Mouse (Mus musculus): Measurements from ENCODE around the gene Gm7030. TPM values are rescaled to one million over a fixed set of nuclear protein-coding genes. Genes with fewer than 3 reads are reported as not detected.
"Not testable (repeated sequence)": the region's sequence is repeated elsewhere in the genome, so short reads cannot be mapped to it uniquely, and the experiment has no call there.

Gm7030 gene
- polyA plus RNA-seq, 1 experiment from 2014 or later, result not detected

DNA sequence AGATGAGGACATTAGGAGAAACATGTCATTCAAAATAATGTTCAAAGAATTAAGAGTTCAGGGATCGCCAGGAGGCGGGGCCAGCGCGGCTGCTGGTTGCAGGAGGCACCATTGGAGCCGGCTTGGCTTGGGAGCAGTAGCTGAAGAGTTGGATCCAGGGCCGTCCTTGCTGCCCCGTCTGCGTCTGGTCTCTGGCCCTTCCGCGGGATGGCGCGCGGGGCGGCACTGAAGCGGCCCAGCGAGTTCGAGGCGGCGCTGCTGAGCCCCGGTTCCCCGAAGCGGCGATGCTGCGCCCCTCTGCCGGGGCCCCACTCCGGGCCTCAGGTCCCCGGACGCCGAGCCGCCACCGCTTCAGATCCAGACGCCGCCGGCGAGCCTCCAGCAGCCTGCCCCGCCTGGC, 28.6 kb upstream of the Gm7030 start:
- not testable (repeated sequence) for H3K36me3 ChIP-seq; H3K9me3 ChIP-seq; ATAC-seq (ENCODE audit: insufficient number of reproducible peaks, low FRiP score, low TSS enrichment, low read depth); H3K9ac ChIP-seq; H3K27ac ChIP-seq
- Histone ChIP-seq H3K4me3 (peak overlapping the region; percentile 34), H3K27me3 (peaks cover 75% of the 10 kb centered on the region), H3K4me2 (peak overlapping the region; percentile 65), H3K4me1 (peaks cover 13% of the 10 kb centered on the region)
- under 1% methylated on average over 36 of the region's 36 CpGs for WGBS

DNA sequence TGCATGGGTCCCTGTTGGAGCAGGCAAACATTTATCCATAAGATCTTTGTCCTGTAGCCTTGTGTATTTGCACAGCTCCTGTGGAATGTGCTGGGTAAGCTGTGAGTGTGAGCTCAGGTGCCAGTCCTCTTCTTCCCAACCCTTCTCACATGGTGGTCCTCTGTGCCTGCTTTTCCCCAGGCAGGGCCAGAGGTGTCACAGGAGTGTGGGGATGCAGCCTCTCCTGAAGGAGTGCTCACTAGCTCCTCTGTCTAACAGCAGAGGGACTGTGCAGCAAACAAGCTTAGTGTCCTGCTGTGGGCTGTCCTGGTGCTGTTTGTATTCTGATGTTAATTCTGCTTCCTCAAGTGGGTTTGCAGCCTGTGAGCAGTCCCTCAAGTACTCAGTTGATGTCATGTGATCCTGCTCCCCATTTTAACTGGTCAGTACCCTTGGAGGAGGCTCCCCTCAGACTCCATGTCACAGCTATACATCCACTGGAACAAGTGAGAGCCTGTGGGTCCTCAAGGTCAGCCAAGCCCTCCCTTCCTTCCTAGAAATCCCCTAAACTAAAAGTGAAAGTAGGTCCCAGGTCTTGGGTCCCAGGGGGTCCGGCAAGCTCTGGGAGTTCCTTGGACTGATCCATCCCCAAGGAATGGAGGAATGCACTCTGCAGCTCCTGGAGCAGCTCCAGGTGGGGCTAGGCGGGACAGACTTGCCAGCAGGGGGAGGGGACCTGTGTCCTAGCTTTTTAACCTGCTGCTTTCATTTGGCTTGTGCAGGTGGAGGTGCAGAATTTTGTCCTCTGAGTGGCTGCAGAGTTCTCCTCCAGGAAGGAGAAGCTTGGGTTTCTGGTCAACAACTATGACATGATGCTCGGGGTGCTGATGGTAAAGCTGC, 25.3 kb upstream of the Gm7030 start:
- no peak overlapping the region for H3K4me2 ChIP-seq
- peaks cover 4% of the 10 kb centered on the region for H3K4me1 ChIP-seq
- no peaks in the 10 kb centered on the region for H3K36me3 ChIP-seq
- no peak overlapping the region for H3K4me3 ChIP-seq
- ATAC-seq (ENCODE audit: insufficient number of reproducible peaks, low FRiP score, low TSS enrichment, low read depth), result no peak
- no peaks in the 10 kb centered on the region for H3K9me3 ChIP-seq
- WGBS, result 21% methylated on average over 3 of the region's 3 CpGs
- H3K9ac ChIP-seq, result no peak overlapping the region
- H3K27ac ChIP-seq, result no peak overlapping the region
- peaks cover 64% of the 10 kb centered on the region for H3K27me3 ChIP-seq

DNA sequence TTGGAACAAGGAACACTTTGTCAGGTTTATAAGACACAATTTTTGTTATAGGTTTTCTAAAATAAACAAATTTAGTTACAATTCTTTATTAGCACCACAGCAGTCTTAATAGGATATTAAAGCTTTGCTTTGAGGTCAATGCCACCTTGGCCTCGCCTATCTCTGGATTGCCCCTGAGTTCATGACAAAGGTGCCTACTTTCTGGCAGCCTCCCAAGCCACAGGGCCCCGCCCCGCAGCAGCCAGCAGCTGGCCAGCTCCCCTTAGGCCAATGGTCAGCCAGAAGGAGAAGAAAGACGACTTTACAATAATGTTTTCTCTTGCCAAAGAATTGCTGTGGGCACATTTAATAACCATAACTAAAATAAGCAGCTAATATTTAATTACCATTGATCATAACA, 22.0 kb upstream of the Gm7030 start:
- H3K4me3 ChIP-seq; H3K9ac ChIP-seq; H3K9me3 ChIP-seq; H3K36me3 ChIP-seq; H3K27ac ChIP-seq; H3K4me1 ChIP-seq; ATAC-seq (ENCODE audit: insufficient number of reproducible peaks, low FRiP score, low TSS enrichment, low read depth); H3K4me2 ChIP-seq: not testable (repeated sequence)
- 30% methylated on average over 4 of the region's 4 CpGs for WGBS
- peaks cover 59% of the 10 kb centered on the region for H3K27me3 ChIP-seq

DNA sequence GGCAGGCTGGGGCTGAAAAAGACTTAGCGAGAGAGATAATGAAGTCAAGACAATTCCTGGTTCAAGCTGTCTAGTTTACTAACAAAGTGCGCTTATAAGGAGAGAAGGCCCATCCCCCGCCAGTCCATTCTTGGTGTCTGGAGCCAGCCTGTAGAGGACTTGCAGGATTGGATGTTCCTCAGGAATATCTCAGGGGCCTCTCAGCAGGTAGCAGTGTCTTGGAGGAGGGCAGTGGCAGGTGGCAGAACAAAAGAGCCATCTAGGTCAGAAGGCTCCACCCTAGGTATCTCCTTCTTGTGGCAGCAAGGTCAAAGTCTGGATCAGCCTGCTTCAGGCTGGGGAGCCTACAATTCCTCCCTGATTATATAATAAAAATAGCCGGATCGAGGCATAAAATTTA, 19.2 kb upstream of the Gm7030 start:
- not testable (repeated sequence) for ATAC-seq (ENCODE audit: insufficient number of reproducible peaks, low FRiP score, low TSS enrichment, low read depth); H3K27ac ChIP-seq; H3K9ac ChIP-seq; H3K36me3 ChIP-seq; H3K4me3 ChIP-seq; H3K4me2 ChIP-seq; H3K9me3 ChIP-seq
- peaks cover 54% of the 10 kb centered on the region for H3K27me3 ChIP-seq
- H3K4me1 ChIP-seq, result peaks cover 10% of the 10 kb centered on the region
- WGBS, result 79% methylated on average over 5 of the region's 5 CpGs

DNA sequence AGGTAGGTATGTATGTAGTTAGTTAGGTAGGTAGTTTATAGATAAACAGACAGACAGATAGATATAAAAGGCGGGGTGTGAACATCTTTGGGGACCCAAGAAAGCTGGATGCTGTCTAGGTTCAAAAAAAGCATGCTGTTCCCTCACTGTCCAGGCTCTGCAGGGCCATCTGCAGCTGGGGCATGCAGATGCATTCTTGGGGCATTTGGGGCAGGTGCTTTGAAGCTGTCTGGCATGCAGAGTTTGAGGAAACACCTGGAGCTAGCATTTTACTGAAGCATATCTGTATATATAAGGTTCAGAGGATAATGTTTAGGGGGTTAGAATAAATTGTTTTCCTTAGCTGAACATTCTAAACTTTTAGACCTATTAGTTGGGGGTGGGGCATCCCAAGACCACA, 17.7 kb upstream of the Gm7030 start:
- H3K4me1 ChIP-seq, result peaks cover 10% of the 10 kb centered on the region
- not testable (repeated sequence) for H3K36me3 ChIP-seq; H3K4me3 ChIP-seq; H3K27ac ChIP-seq; H3K4me2 ChIP-seq; H3K9me3 ChIP-seq; H3K9ac ChIP-seq; ATAC-seq (ENCODE audit: insufficient number of reproducible peaks, low FRiP score, low TSS enrichment, low read depth)
- 68% methylated on average over 1 of the region's 1 CpGs for WGBS
- H3K27me3 ChIP-seq, result peaks cover 53% of the 10 kb centered on the region

DNA sequence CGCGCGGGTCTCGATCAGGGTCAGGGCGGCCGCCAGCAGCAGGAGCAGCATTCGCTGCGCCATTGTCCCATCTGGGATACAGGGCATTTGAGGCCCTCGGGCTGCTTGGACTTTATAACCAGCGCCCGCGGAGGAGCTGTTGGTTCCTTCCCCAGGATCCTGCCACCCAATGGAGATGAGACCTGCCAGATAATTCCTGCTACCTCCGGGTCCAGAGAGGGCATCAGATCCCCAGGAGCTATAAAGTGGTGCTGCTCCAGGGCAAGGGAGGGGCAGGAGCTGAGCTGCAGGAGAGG, 16.6 kb upstream of the Gm7030 start:
- 3% methylated on average over 13 of the region's 13 CpGs for WGBS
- H3K36me3 ChIP-seq; H3K9me3 ChIP-seq; H3K27ac ChIP-seq; ATAC-seq (ENCODE audit: insufficient number of reproducible peaks, low FRiP score, low TSS enrichment, low read depth); H3K9ac ChIP-seq: not testable (repeated sequence)
- H3K4me2 ChIP-seq, result peak overlapping the region; percentile 57
- peak overlapping the region; percentile 39 for H3K4me3 ChIP-seq
- H3K27me3 ChIP-seq, result peaks cover 56% of the 10 kb centered on the region
- peaks cover 10% of the 10 kb centered on the region for H3K4me1 ChIP-seq

DNA sequence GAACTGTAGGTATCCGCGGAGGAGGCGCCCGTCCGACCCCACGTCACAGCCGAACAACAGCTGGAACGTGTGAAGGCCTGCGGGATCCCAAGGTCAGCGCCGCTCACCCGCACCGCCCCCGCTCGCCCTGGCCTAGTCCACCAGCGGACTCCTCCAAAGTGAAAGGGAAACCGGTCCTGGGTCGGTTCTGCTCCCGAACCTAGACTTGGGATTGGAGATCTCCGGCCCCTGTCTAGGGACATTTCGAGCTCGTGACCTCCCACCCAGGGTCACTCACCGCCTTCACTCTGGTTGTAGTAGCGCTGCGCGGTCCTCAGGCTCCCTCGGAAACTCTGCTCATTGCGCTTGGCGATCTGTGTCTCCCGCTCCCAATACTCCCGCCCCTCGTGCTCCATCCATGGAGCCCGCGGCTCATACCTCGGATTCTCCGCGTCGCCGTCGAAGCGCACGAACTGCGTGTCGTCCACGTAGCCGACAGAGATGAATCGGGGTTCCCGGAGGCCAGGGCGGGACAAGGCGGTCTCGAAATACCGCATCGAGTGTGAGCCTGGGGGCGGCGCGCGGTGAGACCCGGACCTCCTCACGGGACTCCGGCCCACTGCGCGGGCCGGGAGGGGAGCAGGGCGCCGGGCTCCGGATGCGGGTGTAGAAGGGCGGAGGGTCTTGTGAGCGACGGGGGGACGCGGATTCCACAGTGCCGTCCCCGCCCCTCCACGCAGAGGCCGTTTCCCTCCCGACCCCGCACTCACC, 16.1 kb upstream of the Gm7030 start:
- Histone ChIP-seq H3K4me3 (peak overlapping the region; percentile 39), H3K36me3 (no peaks in the 10 kb centered on the region), H3K9me3 (no peaks in the 10 kb centered on the region), H3K27ac (no peak overlapping the region), H3K4me1 (peaks cover 10% of the 10 kb centered on the region), H3K9ac (no peak overlapping the region), H3K4me2 (peak overlapping the region; percentile 57), H3K27me3 (peaks cover 56% of the 10 kb centered on the region)
- 0 out of 2 replicates have a peak, but pooled peaks have one; percentile 14 for ATAC-seq (ENCODE audit: insufficient number of reproducible peaks, low FRiP score, low TSS enrichment, low read depth)
- WGBS, result 1% methylated on average over 78 of the region's 78 CpGs

DNA sequence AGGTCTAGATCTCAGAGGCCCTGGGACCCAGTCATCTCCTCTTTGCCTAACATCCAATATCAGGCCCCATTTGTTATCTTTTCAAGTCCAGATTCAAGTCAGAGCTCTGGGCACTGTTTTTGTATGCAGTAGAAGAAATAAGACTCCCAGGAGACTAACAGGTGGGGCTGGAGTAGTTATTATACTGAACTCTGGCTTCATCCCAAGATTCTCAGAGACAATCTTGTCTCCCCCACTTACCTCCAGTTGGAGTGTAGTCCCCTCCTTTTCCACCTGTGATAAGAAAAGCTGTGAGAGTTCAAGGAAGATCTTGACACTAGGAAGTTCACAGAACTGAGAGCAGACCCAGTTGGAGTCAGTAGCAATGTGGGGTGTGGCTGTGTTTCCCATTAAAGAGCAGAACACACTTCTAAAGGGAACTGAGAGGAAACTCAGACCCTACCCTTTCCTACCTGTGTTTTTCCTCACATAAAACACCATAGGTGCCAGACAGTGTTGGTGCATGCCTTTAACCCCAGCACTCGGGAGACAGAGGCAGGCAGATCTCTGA, 7.1 kb upstream of the Gm7030 start:
- ATAC-seq (ENCODE audit: insufficient number of reproducible peaks, low FRiP score, low TSS enrichment, low read depth); H3K4me1 ChIP-seq; H3K4me2 ChIP-seq; H3K27ac ChIP-seq; H3K36me3 ChIP-seq; H3K9me3 ChIP-seq; H3K4me3 ChIP-seq; H3K9ac ChIP-seq: not testable (repeated sequence)
- 63% methylated on average over 1 of the region's 1 CpGs for WGBS
- peaks cover 30% of the 10 kb centered on the region for H3K27me3 ChIP-seq

DNA sequence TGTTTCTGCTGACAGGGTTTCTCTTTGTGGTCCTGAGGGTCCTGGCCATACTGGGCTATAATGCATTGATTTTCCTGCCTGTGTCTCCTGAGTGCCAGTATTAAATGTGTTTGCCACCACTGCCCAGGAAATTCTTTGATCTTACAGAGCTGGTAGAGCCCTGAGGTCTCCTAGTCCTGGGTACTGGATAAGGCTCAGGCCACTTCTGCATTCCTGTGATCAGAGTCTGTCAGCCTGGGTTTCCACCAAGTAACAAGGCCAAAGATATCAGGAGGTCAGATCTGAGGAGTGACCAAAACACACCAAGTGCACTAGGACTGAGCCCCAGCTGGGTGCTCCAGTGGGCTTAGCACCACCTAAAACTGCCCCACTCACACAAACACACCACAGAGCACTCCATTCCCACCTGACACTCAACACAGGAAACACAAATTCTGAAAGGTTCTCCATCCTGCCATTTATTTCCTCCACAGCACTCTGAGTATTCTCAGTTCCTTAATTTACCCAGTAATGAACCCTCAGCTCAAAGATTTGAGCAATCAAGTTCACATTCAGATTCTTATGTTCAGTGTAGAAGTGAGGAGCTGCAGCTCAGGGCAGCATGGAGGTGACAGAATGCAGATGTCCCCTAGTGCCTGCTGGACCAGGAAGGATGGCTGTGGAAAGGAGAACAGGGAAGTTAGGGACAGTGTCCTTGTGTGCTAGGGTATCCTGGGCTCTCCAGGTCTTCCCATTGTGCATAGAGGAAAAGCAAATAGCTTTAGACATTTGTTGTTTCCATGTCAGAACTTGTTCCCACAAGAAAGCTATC, 6.4 kb upstream of the Gm7030 start:
- not testable (repeated sequence) for H3K36me3 ChIP-seq; H3K9ac ChIP-seq; H3K4me3 ChIP-seq; H3K9me3 ChIP-seq; H3K4me2 ChIP-seq; H3K27ac ChIP-seq; ATAC-seq (ENCODE audit: insufficient number of reproducible peaks, low FRiP score, low TSS enrichment, low read depth); H3K4me1 ChIP-seq
- peaks cover 29% of the 10 kb centered on the region for H3K27me3 ChIP-seq

DNA sequence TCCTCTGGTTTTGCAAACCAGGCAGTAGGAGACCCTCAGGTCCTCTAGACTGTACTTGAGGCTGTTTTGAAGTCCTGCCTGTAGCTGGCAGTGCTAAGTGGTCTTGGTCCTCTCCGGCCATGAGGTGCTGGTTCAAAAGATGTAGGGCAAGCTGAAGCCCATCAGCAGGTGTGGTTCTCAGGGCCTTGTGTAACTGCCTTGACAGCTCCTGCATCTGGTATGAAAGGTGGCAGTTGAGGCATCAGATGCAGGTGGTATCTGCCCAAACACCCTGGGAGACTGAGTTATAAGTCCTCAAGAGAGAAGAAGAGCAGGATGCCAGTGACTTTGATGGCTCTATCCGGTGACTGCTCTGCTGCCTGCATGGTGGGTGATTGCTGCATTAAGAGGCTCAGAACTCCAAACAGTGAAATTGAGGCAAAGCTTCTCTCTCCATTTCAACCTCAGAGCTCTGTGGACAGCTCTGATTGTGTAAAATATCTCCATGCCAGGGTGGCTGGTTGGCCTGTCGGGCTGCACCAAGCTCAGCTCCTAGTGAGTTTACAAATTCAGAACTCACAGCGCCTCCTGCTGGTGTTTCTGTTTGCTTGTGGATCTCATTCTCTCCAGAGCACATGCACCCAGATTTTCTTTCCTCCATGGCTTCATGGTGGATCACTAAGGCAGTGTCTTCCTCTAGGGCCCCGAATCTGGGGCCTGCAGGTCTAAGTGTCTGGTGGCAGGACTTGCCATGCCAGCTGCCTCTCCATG, 2.5 kb upstream of the Gm7030 start:
- Histone ChIP-seq H3K9me3 (no peaks in the 10 kb centered on the region), H3K4me2 (no peak overlapping the region), H3K27ac (no peak overlapping the region), H3K36me3 (no peaks in the 10 kb centered on the region), H3K4me1 (no peaks in the 10 kb centered on the region), H3K4me3 (no peak overlapping the region), H3K9ac (no peak overlapping the region), H3K27me3 (peaks cover 22% of the 10 kb centered on the region; the same call in 1 of the 2 replicates)
- 67% methylated on average over 5 of the region's 5 CpGs for WGBS
- ATAC-seq (ENCODE audit: insufficient number of reproducible peaks, low FRiP score, low TSS enrichment, low read depth), result no peak

DNA sequence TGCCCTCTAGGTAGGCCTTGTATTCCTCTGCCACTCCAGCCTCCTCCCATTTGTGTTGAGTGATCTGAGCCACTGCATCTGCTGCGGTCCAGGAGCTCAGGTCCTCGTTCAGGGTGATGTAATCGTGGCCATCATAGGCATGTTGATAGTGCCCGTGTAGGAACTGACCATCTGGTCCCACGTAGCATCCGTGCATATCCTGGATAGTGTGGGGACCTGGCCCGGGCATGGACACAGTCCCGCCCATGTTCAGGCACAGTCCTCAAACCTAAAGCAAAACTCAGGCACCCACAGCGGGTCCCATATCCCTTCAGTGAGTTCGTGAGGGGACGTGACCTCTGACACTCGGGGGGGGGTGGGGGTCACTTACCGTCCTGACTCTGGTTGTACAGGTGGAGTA, 700 bp downstream of the Gm7030 start:
- H3K4me3 ChIP-seq; H3K27ac ChIP-seq; H3K4me2 ChIP-seq; ATAC-seq (ENCODE audit: insufficient number of reproducible peaks, low FRiP score, low TSS enrichment, low read depth); H3K36me3 ChIP-seq; H3K9ac ChIP-seq; H3K9me3 ChIP-seq; H3K4me1 ChIP-seq: not testable (repeated sequence)
- H3K27me3 ChIP-seq, result peaks cover 22% of the 10 kb centered on the region; the same call in 1 of the 2 replicates
- WGBS, result 63% methylated on average over 12 of the region's 13 CpGs

All from limb, embryonic 15.5 days (tissue).